Mouse (Mus musculus) adrenal gland, postnatal 36 days (tissue): ENCODE results near the gene Tnpo1. TPM values are rescaled to one million over a fixed set of nuclear protein-coding genes. Genes with fewer than 3 reads are reported as not detected.
"Not testable (repeated sequence)": the region's sequence is repeated elsewhere in the genome, so short reads cannot be mapped to it uniquely, and the experiment has no call there.

Experiments
- DNase-seq, 2 experiments: peaks; one replicate each; pipeline ENCODE4 v3.0.0; 2021; ENCODE audit warnings: mixed read lengths in 1 of 2
- total RNA-seq, 2 experiments: library from RNA; stranded (reverse); gene quantifications; 2 replicates each; pipeline ENCODE4 v1.2.3; 2021

The Tnpo1 gene
- total RNA-seq, 2 experiments from 2014 or later = 129 to 141 TPM

- DNase-seq = peak; percentile 20 to 38
These were observed 108.0 kb downstream of the Tnpo1 start for GRCm38 (mm10) chr13:98818205-98818604.

GRCm38 (mm10) chr13:98817766-98818165 lies 108.4 kb downstream of the Tnpo1 start:
- no peak for DNase-seq

- DNase-seq = not testable (repeated sequence)
These were observed 109.1 kb downstream of the Tnpo1 start for GRCm38 (mm10) chr13:98816981-98817660.

GRCm38 (mm10) chr13:98816571-98816970 lies 109.6 kb downstream of the Tnpo1 start:
- DNase-seq = no peak

GRCm38 (mm10) chr13:98815147-98815785 lies 110.9 kb downstream of the Tnpo1 start, which contains the start of gene Fcho2:
Fcho2 (minus strand) TSS chr13:98815449.
- DNase-seq = peak; percentile 99 to 100

- peak; percentile 66 to 74 for DNase-seq
These were observed 111.7 kb downstream of the Tnpo1 start for GRCm38 (mm10) chr13:98814275-98815040.

GRCm38 (mm10) chr13:98813596-98814274 lies 112.4 kb downstream of the Tnpo1 start:
- DNase-seq = no peak

- no peak for DNase-seq
These were observed 113.0 kb downstream of the Tnpo1 start for GRCm38 (mm10) chr13:98813167-98813566.

GRCm38 (mm10) chr13:98812285-98812684 lies 113.9 kb downstream of the Tnpo1 start:
- DNase-seq = no peak

GRCm38 (mm10) chr13:98810143-98810542 lies 116.0 kb downstream of the Tnpo1 start:
- peak in 1 of 2 experiments; percentile 20 for DNase-seq

- no peak for DNase-seq
These were observed 117.1 kb downstream of the Tnpo1 start for GRCm38 (mm10) chr13:98809087-98809486.

- no peak for DNase-seq
These were observed 121.7 kb downstream of the Tnpo1 start for GRCm38 (mm10) chr13:98804480-98804879.

GRCm38 (mm10) chr13:98803699-98804098 lies 122.5 kb downstream of the Tnpo1 start:
- DNase-seq = no peak

GRCm38 (mm10) chr13:98802957-98803356 lies 123.2 kb downstream of the Tnpo1 start:
- DNase-seq = no peak

GRCm38 (mm10) chr13:98795511-98795910 lies 130.7 kb downstream of the Tnpo1 start:
- DNase-seq = no peak

GRCm38 (mm10) chr13:98792864-98793263 lies 133.3 kb downstream of the Tnpo1 start:
- no peak for DNase-seq

- no peak for DNase-seq
These were observed 134.5 kb downstream of the Tnpo1 start for GRCm38 (mm10) chr13:98791693-98792092.

Other genes starting within 250 kb of the Tnpo1 start
- under 1 TPM in 1 of 2 experiments, not detected in 1; 0.40 TPM for gene Tmem171, start 231.6 kb downstream of the Tnpo1 start, total RNA-seq
- 10 to 100 TPM; 47.1 to 51.0 TPM for gene Fcho2, start 110.9 kb downstream of the Tnpo1 start, total RNA-seq
- not detected for gene 1700024P04Rik, start 58.2 kb upstream of the Tnpo1 start, total RNA-seq